Mouse (Mus musculus) thymus, adult 18-20 months (tissue): ENCODE data around the gene Scrn2.

Experiments used
- DNase-seq, 2 experiments: peaks; one replicate each; pipeline ENCODE4 v3.0.0; 2022; ENCODE audit warnings: mixed read lengths in 2 of 2

The Scrn2 gene

DNA sequence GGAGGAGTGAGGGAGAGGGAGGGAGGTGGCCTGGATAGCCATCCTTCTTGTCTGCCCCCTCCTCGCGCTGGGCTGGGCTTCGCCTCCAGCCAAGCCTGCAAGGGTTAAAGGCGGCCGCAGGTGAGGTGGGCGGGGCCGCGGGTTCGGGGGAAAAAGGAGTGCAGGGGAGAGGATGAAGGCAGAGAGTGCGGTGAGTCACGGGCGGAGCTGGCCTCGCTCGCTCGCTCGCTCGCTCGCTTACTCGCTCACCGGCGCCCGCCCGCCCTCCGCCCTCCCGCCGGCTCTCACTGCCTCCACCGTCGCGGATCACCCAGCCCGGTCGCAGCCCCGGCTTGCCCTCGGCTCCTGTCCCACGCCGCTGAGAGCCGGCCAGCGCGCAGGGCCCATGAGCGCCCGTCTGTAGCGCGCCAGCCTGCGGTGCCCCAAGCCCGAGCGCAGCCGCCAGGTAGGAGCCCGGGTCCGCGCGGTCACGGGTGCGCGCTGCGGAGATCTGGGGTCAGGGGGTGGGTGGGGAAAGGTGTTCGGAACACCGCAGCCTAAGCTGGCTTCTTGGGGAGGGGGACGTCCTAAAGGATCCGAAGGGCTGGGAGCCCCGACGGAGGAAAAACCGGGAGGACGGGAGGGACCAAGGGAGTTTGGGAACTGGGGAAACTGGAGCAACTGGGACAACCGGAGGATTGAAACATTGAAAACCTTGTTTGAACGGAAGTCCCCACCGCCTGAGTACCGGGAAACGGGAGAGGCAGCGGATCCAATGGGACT, 11.0 kb upstream of the Scrn2 start:
- peak in 1 of 2 experiments; percentile 31 for DNase-seq

- no peak for DNase-seq
Observed at GRCm38 (mm10) chr11:97019345-97019708, 10.4 kb upstream of the Scrn2 start.

GRCm38 (mm10) chr11:97021121-97021765, 8.5 kb upstream of the Scrn2 start:
- peak in 1 of 2 experiments; percentile 27 for DNase-seq

GRCm38 (mm10) chr11:97021873-97022484, 7.8 kb upstream of the Scrn2 start:
- DNase-seq = peak; percentile 79 to 83

GRCm38 (mm10) chr11:97024977-97025376, 4.8 kb upstream of the Scrn2 start:
- DNase-seq = no peak

DNA sequence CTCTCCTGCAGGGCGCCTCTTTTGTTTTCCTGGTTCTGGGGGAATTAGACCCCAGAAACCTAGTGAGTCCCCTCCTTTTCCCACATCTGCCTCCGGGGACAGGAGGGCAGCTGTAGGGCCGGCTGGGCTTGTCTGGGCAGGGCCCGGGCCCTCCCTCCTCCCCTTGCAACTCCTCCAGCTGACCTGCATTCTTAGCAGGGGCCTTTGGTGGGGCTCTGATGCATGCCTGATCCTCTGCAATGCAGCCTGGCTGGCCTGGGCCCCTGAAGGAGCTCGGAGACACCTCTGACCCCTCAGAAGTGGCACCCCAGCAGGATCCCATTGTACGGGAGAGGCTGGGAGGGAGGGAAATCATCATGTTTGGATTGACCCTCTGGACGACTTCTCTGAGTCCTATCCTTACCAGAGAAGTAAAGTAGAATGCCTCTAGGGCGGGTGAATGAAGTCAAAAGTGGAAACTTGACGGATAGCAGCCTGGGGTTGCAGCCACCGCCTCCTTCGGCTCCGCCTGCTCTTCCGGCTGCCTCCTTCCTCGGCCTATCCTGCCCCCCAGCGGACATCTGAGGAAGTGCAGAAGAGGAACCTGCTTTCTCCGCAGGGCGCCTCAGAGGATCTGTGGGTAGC, 3.9 kb upstream of the Scrn2 start:
- DNase-seq = peak; percentile 80 to 82

DNA sequence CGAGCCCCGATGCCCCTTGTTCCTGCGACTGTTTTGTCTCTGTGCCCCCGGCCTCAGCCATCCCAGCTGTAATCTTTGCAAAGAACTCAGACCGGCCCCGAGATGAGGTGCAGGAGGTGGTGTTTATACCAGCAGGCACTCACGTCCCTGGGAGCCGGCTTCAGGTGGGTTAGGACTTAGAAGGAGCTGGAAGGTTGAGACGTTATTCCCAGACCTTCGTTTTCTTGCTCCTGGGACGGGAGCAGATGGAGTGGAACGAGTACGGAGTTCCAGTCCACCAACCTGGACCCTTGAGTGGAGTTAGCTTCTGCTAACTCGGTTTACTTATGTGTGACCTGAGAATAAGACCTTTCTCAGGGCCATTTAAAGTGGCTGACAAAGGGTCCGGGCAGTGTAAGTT, 688 bp downstream of the Scrn2 start:
- DNase-seq = no peak

- no peak for DNase-seq
Observed at GRCm38 (mm10) chr11:97031977-97032376, 2.2 kb downstream of the Scrn2 start.

GRCm38 (mm10) chr11:97032499-97032898, 2.8 kb downstream of the Scrn2 start:
- DNase-seq = no peak

- no peak for DNase-seq
Observed at GRCm38 (mm10) chr11:97033781-97034180, 4.0 kb downstream of the Scrn2 start.

DNA sequence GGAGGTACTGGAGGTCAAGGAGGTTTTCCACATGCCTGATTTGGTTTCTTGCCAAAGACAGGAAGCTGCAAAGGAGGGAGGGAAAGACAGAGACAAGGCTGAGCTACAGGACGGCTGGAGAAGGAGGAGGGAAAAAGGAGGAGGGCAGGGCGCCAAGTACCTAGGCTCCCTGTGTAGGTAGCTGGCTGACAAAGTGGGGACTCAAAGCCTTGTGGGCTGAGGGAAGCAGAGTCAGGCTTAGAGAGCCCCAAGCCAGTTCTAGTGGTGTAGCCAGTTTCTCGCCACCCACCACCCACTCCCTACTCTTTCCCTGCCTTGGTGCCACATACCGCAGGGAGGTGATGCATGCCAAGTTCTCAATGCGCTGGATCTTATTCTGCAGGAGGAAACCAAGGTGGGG, 6.4 kb downstream of the Scrn2 start:
- DNase-seq = no peak

GRCm38 (mm10) chr11:97038881-97039280, 9.1 kb downstream of the Scrn2 start:
- no peak for DNase-seq

DNA sequence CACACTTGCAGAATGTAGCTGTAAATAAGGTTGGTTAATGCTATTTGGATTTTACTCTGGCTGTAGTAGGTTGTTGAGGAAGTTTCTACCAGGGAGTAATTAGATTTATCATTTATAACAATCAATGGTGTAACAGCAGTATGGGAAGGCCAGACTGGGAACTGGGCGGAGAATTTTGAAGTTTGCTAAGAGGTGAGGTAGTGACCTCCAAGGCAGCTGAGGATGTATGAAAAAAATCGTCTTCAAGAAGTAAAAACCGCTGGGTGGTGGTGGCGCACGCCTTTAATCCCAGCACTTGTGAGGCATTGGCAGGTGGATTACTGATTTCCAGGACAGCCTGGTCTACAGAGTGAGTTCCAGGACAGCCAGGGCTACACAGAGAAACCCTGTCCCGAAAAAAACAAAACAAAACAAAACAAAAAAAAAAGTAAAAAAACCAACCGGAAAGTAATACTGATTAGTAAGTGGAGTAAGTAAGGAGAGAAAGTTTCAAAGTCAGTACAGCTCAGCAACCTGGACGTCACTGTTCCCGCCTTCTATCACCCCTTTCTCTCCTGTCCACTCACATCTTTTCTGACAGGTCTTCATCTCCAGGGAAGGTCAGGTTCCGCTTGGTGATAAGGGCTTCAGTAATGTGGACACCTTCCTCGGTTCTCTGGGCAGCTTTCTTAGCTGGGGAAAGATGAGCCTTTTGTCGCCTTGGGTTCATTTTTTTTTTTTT, 10.7 kb downstream of the Scrn2 start:
- DNase-seq = no peak

DNA sequence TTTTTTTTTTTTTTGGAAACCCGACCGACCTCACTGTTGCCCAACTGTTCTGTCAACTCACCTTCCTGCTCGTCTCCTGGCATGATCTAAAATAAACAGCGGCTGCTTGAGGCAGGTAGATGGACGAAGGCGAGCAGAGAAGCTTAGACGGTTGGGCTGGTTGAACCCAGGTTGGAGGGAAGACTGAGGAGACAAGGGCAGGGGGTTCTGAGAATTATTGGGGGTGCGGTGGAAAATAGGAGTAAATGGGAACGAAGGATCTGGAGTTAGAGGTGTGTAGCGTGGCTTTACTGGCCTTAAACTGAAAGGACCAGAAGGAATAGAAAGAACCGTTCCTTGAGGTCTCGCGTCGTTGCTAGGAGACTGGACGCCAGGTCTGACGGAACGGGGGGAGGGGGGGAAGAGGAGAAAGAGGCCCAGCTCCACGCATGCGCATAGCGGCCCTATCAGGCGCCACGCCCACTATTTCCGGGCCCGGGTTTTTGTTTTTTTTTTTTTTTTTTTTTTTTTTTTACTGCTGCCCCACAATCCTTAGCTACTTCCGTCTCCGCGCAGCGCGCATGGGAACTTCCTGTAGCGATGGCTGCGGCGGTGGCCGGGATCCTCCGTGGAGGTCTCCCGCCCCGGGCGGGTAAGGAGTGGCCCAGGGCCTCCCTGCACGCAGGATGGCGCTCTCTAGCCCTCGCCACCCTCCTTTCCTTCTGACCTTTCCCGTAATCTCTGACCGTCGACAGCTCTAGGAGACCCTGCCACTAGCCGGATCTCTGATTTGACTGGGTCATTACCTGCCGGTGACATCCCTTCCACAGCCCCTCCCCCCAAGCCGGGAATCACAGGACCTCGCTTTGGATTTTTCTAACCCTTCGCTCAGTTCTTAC, 11.5 kb downstream of the Scrn2 start, which contains the start of the genes Lrrc46 and Mrpl10:
Gene Lrrc46, minus strand, starts transcription at position 386 of the 878 bp plus-strand sequence.
Gene Mrpl10, plus strand, starts transcription at position 539 of the 878 bp plus-strand sequence.
- peak; percentile 69 to 81 for DNase-seq

DNA sequence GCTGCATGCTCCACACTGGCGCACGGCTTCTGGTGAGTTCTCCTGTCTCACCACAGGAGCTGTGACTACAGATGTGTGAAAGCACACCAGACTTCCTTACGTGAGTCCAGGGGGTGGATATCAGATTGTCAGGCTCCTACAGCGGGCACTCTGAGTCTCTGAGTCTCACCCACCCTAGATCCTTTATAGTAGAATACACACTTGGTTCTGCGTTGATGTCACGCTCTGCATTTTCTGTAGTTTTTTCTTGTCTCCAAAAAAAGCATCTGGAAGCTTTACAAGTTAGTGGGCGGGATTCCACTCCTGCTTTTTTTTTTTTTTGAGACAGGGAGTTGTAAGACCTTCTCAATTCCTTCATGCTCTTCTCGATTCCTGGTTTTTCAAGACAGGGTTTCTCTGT, 15.2 kb downstream of the Scrn2 start:
- no peak for DNase-seq

DNA sequence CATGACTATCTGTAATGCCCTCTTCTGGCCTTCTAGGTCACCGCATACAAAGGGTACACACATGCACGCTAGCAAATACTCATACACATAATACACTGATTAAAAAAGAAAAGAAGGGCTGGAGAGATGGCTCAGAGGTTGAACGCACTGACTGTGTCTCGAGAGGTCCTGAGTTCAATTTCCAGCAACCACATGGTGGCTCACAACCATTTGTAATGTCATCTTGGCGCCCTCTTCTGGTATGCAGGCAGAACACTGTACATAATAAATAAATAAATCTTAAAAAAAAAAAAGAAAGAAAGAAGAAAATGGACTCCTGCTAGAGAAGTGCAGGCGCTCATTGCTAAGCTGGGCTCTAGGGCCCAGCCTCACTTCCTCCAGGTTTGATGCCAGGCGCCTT, 16.1 kb downstream of the Scrn2 start:
- DNase-seq = no peak

- DNase-seq = no peak
Observed at GRCm38 (mm10) chr11:97048090-97048650, 18.4 kb downstream of the Scrn2 start.

- no peak for DNase-seq
Observed at GRCm38 (mm10) chr11:97049492-97050085, 19.9 kb downstream of the Scrn2 start.

- DNase-seq = peak; percentile 78 to 79
Observed at GRCm38 (mm10) chr11:97050216-97050943, 20.6 kb downstream of the Scrn2 start, which contains the start of gene Osbpl7. Gene Osbpl7, plus strand, starts transcription at chr11:97050628.
